25 mouse cellular contexts compared by ENCODE assay signal in the genomic region with DNA sequence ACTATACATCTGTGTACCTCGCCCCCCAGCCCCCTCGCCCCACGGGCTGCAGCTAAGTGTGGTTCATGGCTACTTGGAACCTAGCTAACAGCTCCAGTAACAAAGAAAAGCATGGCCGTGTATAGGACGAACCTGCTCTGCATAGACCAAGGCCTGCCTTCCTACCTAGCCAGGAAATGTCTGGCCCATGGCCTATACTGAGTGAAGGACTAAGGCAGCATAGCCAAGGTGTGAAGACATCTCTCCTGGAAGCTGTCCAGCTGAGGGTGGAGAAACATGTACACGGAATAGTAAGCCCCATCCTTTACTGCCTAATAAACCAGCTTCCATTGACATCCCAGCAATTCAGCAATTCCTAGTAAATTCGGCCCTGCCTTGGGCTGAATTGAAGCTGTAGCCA.
"Had no signal": no experiment of that assay in that cellular context is flagged by ENCODE, and none has a peak within 500 bp of the region (broad histone marks: within the 10 kb centered on the region; RNA-seq: fewer than 3 reads in every experiment).

No protein-coding gene starts in this region.

- ATAC-seq: inflammation-experienced regulatory T-cells, adult 6 months; intestine, embryonic 15.5 days; intestine, postnatal 0 days had no signal

- H3K9ac ChIP-seq: heart, embryonic 12.5 days; hindbrain, embryonic 13.5 days; hindbrain, embryonic 15.5 days; intestine, embryonic 15.5 days; limb, embryonic 12.5 days; liver, embryonic 13.5 days; liver, embryonic 15.5 days had no signal

- H3K9me3 ChIP-seq: heart, embryonic 10.5 days; hindbrain, embryonic 13.5 days; hindbrain, embryonic 15.5 days; intestine, embryonic 15.5 days; limb, embryonic 12.5 days; liver, embryonic 13.5 days; liver, embryonic 15.5 days had no signal

- H3K27ac ChIP-seq: gastrocnemius, adult 2 months; heart, embryonic 10.5 days; hindbrain, embryonic 13.5 days; hindbrain, embryonic 15.5 days; intestine, embryonic 15.5 days; layer of hippocampus, adult 2 months; left cerebral cortex, adult 2 months; limb, embryonic 12.5 days; liver, embryonic 13.5 days; liver, embryonic 15.5 days had no signal

- H3K36me3 ChIP-seq: heart, embryonic 10.5 days; heart, embryonic 12.5 days; hindbrain, embryonic 13.5 days; hindbrain, embryonic 15.5 days; intestine, embryonic 15.5 days; limb, embryonic 12.5 days; liver, embryonic 13.5 days; liver, embryonic 15.5 days had no signal

- H3K4me3 ChIP-seq: gastrocnemius, adult 2 months; heart, embryonic 10.5 days; heart, embryonic 12.5 days; hindbrain, embryonic 13.5 days; hindbrain, embryonic 15.5 days; intestine, embryonic 15.5 days; layer of hippocampus, adult 2 months; left cerebral cortex, adult 2 months; limb, embryonic 12.5 days; liver, embryonic 13.5 days; liver, embryonic 15.5 days had no signal

- H3K27me3 ChIP-seq: heart, embryonic 12.5 days; hindbrain, embryonic 13.5 days; hindbrain, embryonic 15.5 days; intestine, embryonic 15.5 days; limb, embryonic 12.5 days; liver, embryonic 13.5 days; liver, embryonic 15.5 days had no signal

- DNase-seq: gastrocnemius, adult 2 months; gastrocnemius, postnatal 10 days; gastrocnemius, postnatal 25 days; heart, adult 18-20 months; heart, postnatal 10 days; heart, postnatal 4 days; kidney, adult 18-20 months; kidney, adult 8-10 months; kidney, postnatal 10 days; kidney, postnatal 25 days; kidney, postnatal 4 days; liver; liver, embryonic 13.5 days had no signal

- H3K4me2 ChIP-seq: heart, embryonic 12.5 days; hindbrain, embryonic 13.5 days; hindbrain, embryonic 15.5 days; intestine, embryonic 15.5 days; limb, embryonic 12.5 days; liver, embryonic 11.5 days; liver, embryonic 13.5 days; liver, embryonic 15.5 days had no signal

- H3K4me1 ChIP-seq: heart, embryonic 10.5 days; heart, embryonic 12.5 days; intestine, embryonic 15.5 days; limb, embryonic 12.5 days; liver, embryonic 13.5 days; liver, embryonic 15.5 days had no signal
